Mouse (Mus musculus) B cell, adult (primary cell): Measurements from ENCODE around the gene Gm10382. TPM values are rescaled to one million over a fixed set of nuclear protein-coding genes. Genes with fewer than 3 reads are reported as not detected.

Source experiments
- total RNA-seq: library from RNA; stranded (reverse); gene quantifications from 4 replicates; pipeline ENCODE4 v1.2.4, GENCODE M21; 2023; ENCODE audit not compliant: inconsistent age

Gene Gm10382
- total RNA-seq: 0.72 to 1.4 TPM (median 0.96 TPM) in 3 of 4 replicates, not detected in the other

DNA sequence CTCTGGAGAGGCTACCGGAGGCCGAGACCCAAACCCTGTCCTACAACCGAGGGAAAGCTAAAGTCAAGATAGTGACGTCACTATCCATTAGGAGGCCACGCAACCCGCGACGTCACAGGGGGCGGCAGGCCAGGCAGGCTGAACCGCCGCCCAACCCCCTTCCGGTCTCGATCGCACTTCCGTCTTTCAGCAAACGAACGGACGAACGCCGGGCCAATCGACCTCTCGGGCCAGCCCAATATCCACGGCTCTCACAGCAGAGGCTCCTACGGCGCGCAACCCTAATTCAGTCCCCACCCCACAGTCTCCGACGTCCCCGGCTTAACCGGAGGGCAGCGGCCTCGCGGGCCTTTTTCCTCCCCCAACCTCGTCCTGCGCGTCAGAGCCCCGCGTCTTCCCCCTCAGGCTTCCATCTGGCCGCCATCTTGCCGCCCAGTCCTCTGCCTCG is at the start of gene Gm10382:
Gm10382 (plus strand) TSS at position 192 of the 448 bp plus-strand sequence.

DNA sequence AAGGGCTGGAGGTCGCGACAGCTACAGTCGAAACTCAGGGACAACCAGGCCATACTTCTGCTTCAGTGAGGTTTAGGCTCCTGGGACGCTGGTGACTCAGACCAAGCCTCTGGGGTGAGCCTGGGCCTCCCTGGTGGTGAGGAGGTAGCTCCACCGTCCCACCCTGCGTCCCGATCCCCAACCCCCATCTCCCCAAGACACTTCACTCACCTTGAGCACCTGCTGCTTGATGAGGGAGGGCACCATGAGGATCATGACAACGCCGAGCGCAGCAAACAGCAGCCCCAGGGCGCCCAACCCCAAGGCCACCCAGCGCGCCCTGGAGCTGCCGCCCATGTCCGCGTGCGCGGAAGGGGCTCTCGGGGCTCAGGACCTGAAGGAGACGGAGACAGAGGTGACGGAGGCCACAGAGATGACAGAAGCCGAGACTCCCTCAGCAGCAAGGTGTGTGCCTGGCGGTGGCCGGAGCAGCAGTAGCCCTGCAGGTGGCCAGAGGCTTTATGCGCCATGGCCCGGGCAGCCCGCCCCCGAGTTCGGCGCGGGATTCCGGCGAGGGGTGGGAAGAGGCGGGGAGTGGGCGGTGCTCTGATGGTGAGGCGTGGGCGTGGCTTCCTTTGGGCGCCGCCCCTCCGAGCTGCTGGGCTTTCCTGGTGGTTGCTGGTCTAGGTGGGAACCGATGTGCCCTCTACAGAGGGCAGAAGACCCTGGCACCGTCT is 48.4 kb upstream of the Gm10382 start, which contains the start of gene Scarb1:
Scarb1 (minus strand) TSS at position 548 of the 716 bp plus-strand sequence.

DNA sequence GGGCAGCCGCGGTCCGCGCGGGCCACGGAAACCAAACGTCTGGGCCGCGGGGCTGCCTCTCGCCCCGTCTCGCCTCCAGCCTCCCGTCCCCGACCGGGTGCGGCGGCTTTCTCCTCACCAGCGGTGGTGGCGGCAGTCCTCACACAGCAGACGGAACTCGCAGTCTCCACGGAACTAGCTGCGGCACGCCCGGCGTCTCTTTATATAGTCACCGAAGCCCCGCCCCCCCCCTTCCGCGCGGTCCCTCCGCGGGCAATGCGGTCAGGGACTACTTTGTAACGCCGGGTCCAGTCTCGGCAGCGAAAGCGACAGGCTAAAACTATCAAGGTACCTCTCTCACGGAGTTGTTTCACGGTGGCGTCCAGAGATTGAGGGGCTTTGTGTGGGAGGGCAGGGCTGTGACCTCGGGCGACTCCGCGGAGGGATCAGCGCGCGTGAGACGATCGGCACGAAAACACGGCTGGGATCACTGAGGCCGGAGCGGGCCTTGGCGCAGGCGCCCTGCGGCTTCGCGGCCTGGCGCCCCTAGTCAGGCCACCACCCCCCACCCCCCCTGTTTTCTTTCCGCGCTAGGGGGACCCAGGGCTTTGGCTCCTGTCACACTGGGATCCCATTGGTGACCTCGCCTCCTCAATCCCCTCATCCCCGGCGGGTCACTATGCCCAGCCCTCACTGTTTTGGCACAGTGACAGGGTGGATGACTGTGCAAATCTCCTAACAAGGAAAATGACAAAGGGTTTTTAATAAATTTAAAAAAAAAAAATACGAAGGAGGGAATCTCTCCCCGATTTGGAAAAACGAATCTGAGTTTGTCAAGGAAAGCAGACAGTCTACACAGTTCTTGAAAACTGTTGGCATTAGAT is 688 bp downstream of the Gm10382 start, which contains the start of gene Ubc:
Ubc (minus strand) TSS at position 624 of the 863 bp plus-strand sequence.

DNA sequence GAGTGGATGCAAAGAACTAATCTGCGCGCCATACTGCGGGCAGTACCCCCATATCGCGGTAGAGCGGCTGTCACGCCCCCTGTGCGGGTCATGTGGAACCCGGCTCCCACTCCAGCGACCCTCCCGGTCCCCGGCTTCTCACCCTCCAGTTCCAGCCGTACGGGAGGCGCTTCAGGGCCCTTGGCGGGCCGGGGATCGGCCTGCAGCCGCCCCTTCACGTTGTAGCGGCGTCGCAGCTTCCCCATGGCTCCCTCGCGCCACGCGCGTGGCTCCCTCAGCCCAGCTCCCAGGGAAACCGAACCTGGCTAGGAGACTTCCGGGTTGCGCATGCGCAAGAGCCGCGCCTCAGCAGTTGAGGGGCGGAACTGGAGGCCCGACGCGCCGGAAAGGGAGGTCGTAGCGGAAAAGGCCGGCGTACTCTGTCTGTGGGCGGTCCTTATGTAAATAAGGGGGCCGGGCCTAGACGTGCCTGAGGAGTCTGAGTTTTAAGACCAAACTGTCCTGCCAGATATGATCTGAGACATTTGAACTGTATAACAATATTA is 44.7 kb downstream of the Gm10382 start, which contains the start of gene Dhx37:
Dhx37 (minus strand) TSS at position 329 of the 545 bp plus-strand sequence.

Other genes starting within 250 kb of the Gm10382 start
- 138 to 161 TPM (median 159 TPM) in 4 replicates for gene Ncor2, start 210.1 kb upstream of the Gm10382 start, total RNA-seq
- gene Scarb1, start 48.2 kb upstream of the Gm10382 start, total RNA-seq: 9.7 to 13.9 TPM (median 13.7 TPM) in 4 replicates
- gene Ubc, start 880 bp downstream of the Gm10382 start, total RNA-seq: 1,947 to 2,109 TPM (median 1,979 TPM) in 4 replicates
- 20.7 to 32.3 TPM (median 23.4 TPM) in 4 replicates for gene Dhx37, start 44.8 kb downstream of the Gm10382 start, total RNA-seq
- gene Bri3bp, start 52.2 kb downstream of the Gm10382 start, total RNA-seq: 28.4 to 38.9 TPM (median 31.6 TPM) in 4 replicates
- 23.4 to 35.7 TPM (median 27.5 TPM) in 4 replicates for gene Aacs, start 86.5 kb downstream of the Gm10382 start, total RNA-seq
- gene Tmem132b, start 142.5 kb downstream of the Gm10382 start, total RNA-seq: 0.90 TPM in 1 of 4 replicates, not detected in the others